Mouse (Mus musculus): ENCODE measurements around the gene Tmem184a. TPM values are rescaled to one million over a fixed set of nuclear protein-coding genes. Genes with fewer than 3 reads are reported as not detected.

The Tmem184a gene
- total RNA-seq, 1 experiment, result 2.7 TPM

DNA sequence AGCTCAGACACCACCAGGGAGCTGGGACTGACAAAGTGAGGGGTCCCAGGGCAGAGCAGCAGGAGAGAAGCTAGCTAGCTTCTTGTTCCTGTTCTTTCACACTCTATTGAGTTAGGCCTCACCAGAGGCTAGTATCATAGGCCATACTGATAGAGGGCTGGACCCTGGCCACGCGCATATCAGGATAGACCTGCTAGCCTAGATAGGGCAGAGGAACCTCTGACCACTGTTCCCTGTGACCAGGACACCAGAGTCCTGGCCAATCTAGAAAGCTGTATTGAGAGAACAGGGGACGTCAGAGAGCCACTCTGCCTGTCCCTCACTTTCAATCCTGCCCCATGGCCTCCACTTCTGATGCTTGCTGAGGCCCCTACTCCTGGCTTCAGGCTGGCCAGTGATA, 1.7 kb downstream of the Tmem184a start:
- Histone ChIP-seq H3K36me3 (ENCODE audit: control insufficient read depth, insufficient read depth, low read length, poor library complexity, severe bottlenecking) (peaks cover 7% of the 10 kb centered on the region; the same call in 1 of the 2 replicates), H3K9ac (ENCODE audit: insufficient read depth, low read depth, low read length, poor library complexity, severe bottlenecking) (no peak overlapping the region), H3K9me3 (ENCODE audit: control insufficient read depth, insufficient read depth, low read depth, low read length) (no peaks in the 10 kb centered on the region), H3K27ac (ENCODE audit: insufficient read depth, low read depth, low read length, poor library complexity, severe bottlenecking) (no peak overlapping the region), H3K4me3 (ENCODE audit: insufficient read depth in 1 of 2, low read depth in 1 of 2, low read length in 2 of 2, poor library complexity in 1 of 2, severe bottlenecking in 1 of 2) (no peak overlapping the region), H3K4me1 (ENCODE audit: control insufficient read depth in 2 of 2, insufficient read depth in 2 of 2, low read length in 2 of 2, poor library complexity in 1 of 2) (peaks cover 0 to 7% of the 10 kb centered on the region in 2 experiments; a peak in 1 of 4 replicates)
- TF ChIP-seq ZNF384 (IDR thresholded peaks at IDR 0.05; ENCODE audit: low read depth, low read length) (no peak), MAFK (IDR thresholded peaks at IDR 0.05; ENCODE audit: insufficient read depth, low read depth, low read length) (no peak), ZC3H11A (IDR thresholded peaks at IDR 0.05; ENCODE audit: borderline replicate concordance, low read depth, low read length) (no peak), HCFC1 (IDR thresholded peaks at IDR 0.05; ENCODE audit: borderline replicate concordance, insufficient read depth, low read length) (no peak), CHD2 (IDR thresholded peaks at IDR 0.05; ENCODE audit: low read depth, low read length) (no peak)
- in situ Hi-C loops (cut with MboI; ENCODE audit: low sequenced_read_pairs in 2 of 2, unreplicated experiment in 2 of 2), result no loop called here
- no peak for DNase-seq (ENCODE audit: low read depth, low spot score)

DNA sequence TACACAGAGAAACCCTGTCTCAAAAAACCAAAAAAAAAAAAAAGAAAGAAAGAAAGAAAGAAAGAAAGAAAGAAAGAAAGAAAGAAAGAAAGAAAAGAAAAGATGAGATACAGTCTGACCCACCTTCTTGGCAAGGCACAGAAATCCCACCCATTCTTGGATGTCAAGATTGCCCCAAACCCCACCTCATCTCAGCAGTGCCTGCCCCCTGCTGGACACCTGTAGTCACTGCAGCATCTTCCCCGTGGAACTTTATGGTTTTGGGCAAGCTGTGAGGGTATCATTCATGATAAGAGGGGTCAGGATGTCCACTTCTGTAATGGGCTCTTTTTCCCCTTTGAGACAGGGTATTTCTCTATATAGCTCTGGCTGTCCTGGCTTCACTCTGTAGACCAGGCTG, 2.4 kb downstream of the Tmem184a start:
- in situ Hi-C loops (cut with MboI; ENCODE audit: low sequenced_read_pairs in 2 of 2, unreplicated experiment in 2 of 2), result no loop called here
- H3K4me1 ChIP-seq (ENCODE audit: control insufficient read depth in 2 of 2, insufficient read depth in 2 of 2, low read length in 2 of 2, poor library complexity in 1 of 2), result peaks cover 0 to 9% of the 10 kb centered on the region in 2 experiments; a peak in 1 of 4 replicates
- no peak for TF ChIP-seq MAFK (IDR thresholded peaks at IDR 0.05; ENCODE audit: insufficient read depth, low read depth, low read length)
- no peak for TF ChIP-seq HCFC1 (IDR thresholded peaks at IDR 0.05; ENCODE audit: borderline replicate concordance, insufficient read depth, low read length)
- TF ChIP-seq ZC3H11A (IDR thresholded peaks at IDR 0.05; ENCODE audit: borderline replicate concordance, low read depth, low read length), result no peak; the same call in 1 of the 2 replicates
- TF ChIP-seq CHD2 (IDR thresholded peaks at IDR 0.05; ENCODE audit: low read depth, low read length), result no peak
- TF ChIP-seq ZNF384 (IDR thresholded peaks at IDR 0.05; ENCODE audit: low read depth, low read length), result no peak
- no peak overlapping the region for H3K9ac ChIP-seq (ENCODE audit: insufficient read depth, low read depth, low read length, poor library complexity, severe bottlenecking)
- peaks cover 3% of the 10 kb centered on the region; the same call in 1 of the 2 replicates for H3K36me3 ChIP-seq (ENCODE audit: control insufficient read depth, insufficient read depth, low read length, poor library complexity, severe bottlenecking)
- H3K4me3 ChIP-seq (ENCODE audit: insufficient read depth in 1 of 2, low read depth in 1 of 2, low read length in 2 of 2, poor library complexity in 1 of 2, severe bottlenecking in 1 of 2), result no peak overlapping the region
- no peaks in the 10 kb centered on the region for H3K9me3 ChIP-seq (ENCODE audit: control insufficient read depth, insufficient read depth, low read depth, low read length)
- H3K27ac ChIP-seq (ENCODE audit: insufficient read depth, low read depth, low read length, poor library complexity, severe bottlenecking), result no peak overlapping the region
- DNase-seq (ENCODE audit: low read depth, low spot score), result no peak

- H3K27ac ChIP-seq (ENCODE audit: insufficient read depth, low read depth, low read length, poor library complexity, severe bottlenecking), result no peak overlapping the region
- TF ChIP-seq HCFC1 (IDR thresholded peaks at IDR 0.05; ENCODE audit: borderline replicate concordance, insufficient read depth, low read length) (no peak), MAFK (IDR thresholded peaks at IDR 0.05; ENCODE audit: insufficient read depth, low read depth, low read length) (no peak), ZC3H11A (IDR thresholded peaks at IDR 0.05; ENCODE audit: borderline replicate concordance, low read depth, low read length) (no peak), ZNF384 (IDR thresholded peaks at IDR 0.05; ENCODE audit: low read depth, low read length) (no peak), CHD2 (IDR thresholded peaks at IDR 0.05; ENCODE audit: low read depth, low read length) (no peak)
- DNase-seq (ENCODE audit: low read depth, low spot score), result no peak
- no peak overlapping the region for H3K9ac ChIP-seq (ENCODE audit: insufficient read depth, low read depth, low read length, poor library complexity, severe bottlenecking)
- H3K4me1 ChIP-seq (ENCODE audit: control insufficient read depth in 2 of 2, insufficient read depth in 2 of 2, low read length in 2 of 2, poor library complexity in 1 of 2), result peaks cover 0 to 9% of the 10 kb centered on the region in 2 experiments; a peak in 1 of 4 replicates
- H3K4me3 ChIP-seq (ENCODE audit: insufficient read depth in 1 of 2, low read depth in 1 of 2, low read length in 2 of 2, poor library complexity in 1 of 2, severe bottlenecking in 1 of 2), result no peak overlapping the region
- H3K36me3 ChIP-seq (ENCODE audit: control insufficient read depth, insufficient read depth, low read length, poor library complexity, severe bottlenecking), result no peaks in the 10 kb centered on the region
- in situ Hi-C loops (cut with MboI; ENCODE audit: low sequenced_read_pairs in 2 of 2, unreplicated experiment in 2 of 2), result no loop called here
- no peaks in the 10 kb centered on the region for H3K9me3 ChIP-seq (ENCODE audit: control insufficient read depth, insufficient read depth, low read depth, low read length)
Observed at GRCm38 (mm10) chr5:139816445-139816844, 3.3 kb downstream of the Tmem184a start.

- peaks cover 0 to 9% of the 10 kb centered on the region in 2 experiments; a peak in 1 of 4 replicates for H3K4me1 ChIP-seq (ENCODE audit: control insufficient read depth in 2 of 2, insufficient read depth in 2 of 2, low read length in 2 of 2, poor library complexity in 1 of 2)
- no peaks in the 10 kb centered on the region for H3K36me3 ChIP-seq (ENCODE audit: control insufficient read depth, insufficient read depth, low read length, poor library complexity, severe bottlenecking)
- no peak for TF ChIP-seq ZC3H11A (IDR thresholded peaks at IDR 0.05; ENCODE audit: borderline replicate concordance, low read depth, low read length)
- no peaks in the 10 kb centered on the region for H3K9me3 ChIP-seq (ENCODE audit: control insufficient read depth, insufficient read depth, low read depth, low read length)
- in situ Hi-C loops (cut with MboI; ENCODE audit: low sequenced_read_pairs in 2 of 2, unreplicated experiment in 2 of 2), result no loop called here
- no peak for DNase-seq (ENCODE audit: low read depth, low spot score)
- no peak overlapping the region for H3K27ac ChIP-seq (ENCODE audit: insufficient read depth, low read depth, low read length, poor library complexity, severe bottlenecking)
- H3K9ac ChIP-seq (ENCODE audit: insufficient read depth, low read depth, low read length, poor library complexity, severe bottlenecking), result no peak overlapping the region
- no peak overlapping the region for H3K4me3 ChIP-seq (ENCODE audit: insufficient read depth in 1 of 2, low read depth in 1 of 2, low read length in 2 of 2, poor library complexity in 1 of 2, severe bottlenecking in 1 of 2)
Observed at GRCm38 (mm10) chr5:139815964-139816363, 3.8 kb downstream of the Tmem184a start.

GRCm38 (mm10) chr5:139813963-139814381, 5.7 kb downstream of the Tmem184a start:
- in situ Hi-C loops (cut with MboI; ENCODE audit: low sequenced_read_pairs in 2 of 2, unreplicated experiment in 2 of 2), result no loop called here
- Histone ChIP-seq H3K4me3 (ENCODE audit: insufficient read depth in 1 of 2, low read depth in 1 of 2, low read length in 2 of 2, poor library complexity in 1 of 2, severe bottlenecking in 1 of 2) (peak overlapping the region; percentile 48; a peak in 2 of 4 replicates), H3K36me3 (ENCODE audit: control insufficient read depth, insufficient read depth, low read length, poor library complexity, severe bottlenecking) (no peaks in the 10 kb centered on the region), H3K4me1 (ENCODE audit: control insufficient read depth in 2 of 2, insufficient read depth in 2 of 2, low read length in 2 of 2, poor library complexity in 1 of 2) (peaks cover 0 to 9% of the 10 kb centered on the region in 2 experiments; a peak in 1 of 4 replicates), H3K27ac (ENCODE audit: insufficient read depth, low read depth, low read length, poor library complexity, severe bottlenecking) (no peak overlapping the region; the same call in 1 of the 2 replicates), H3K9me3 (ENCODE audit: control insufficient read depth, insufficient read depth, low read depth, low read length) (no peaks in the 10 kb centered on the region), H3K9ac (ENCODE audit: insufficient read depth, low read depth, low read length, poor library complexity, severe bottlenecking) (peak overlapping the region; percentile 57; the same call in 1 of the 2 replicates)
- TF ChIP-seq CHD2 (IDR thresholded peaks at IDR 0.05; ENCODE audit: low read depth, low read length) (no peak), ZNF384 (IDR thresholded peaks at IDR 0.05; ENCODE audit: low read depth, low read length) (no peak), HCFC1 (IDR thresholded peaks at IDR 0.05; ENCODE audit: borderline replicate concordance, insufficient read depth, low read length) (no peak), MAFK (IDR thresholded peaks at IDR 0.05; ENCODE audit: insufficient read depth, low read depth, low read length) (no peak), ZC3H11A (IDR thresholded peaks at IDR 0.05; ENCODE audit: borderline replicate concordance, low read depth, low read length) (no peak)
- DNase-seq (ENCODE audit: low read depth, low spot score), result no peak
